18 mouse cellular contexts compared by ENCODE assay signal in the genomic region with DNA sequence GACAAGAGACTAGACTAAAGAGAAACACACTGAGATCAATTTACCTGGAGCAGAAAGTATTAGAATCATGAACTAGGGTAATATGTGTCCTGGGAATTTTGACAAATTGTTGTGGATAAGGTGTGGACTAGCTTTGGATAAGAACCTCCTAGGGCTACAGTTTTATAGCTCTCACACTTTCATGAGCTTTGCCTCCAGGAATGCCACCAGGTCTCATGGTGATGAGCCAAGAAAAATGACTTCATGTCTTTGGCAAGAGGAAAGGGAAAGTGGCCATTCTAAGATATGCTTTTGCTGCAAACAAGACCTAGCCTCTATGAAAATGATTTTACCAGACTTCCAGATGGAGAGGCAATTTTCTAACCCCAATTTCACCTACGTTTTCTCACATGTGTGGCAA.
DNase-seq lines count a peak whose midpoint lies in the region; ATAC-seq and TF ChIP-seq lines count a peak whose summit lies in the region.
"Had no signal": no experiment of that assay in that cellular context is flagged by ENCODE, and none has a peak within 500 bp of the region (broad histone marks: within the 10 kb centered on the region; RNA-seq: fewer than 3 reads in every experiment).

No protein-coding gene starts in this region.

- 0 out of 2 replicates have a peak, but pooled peaks cover 2% of the 10 kb centered on the region for H3K9me3 ChIP-seq in lung, embryonic 14.5 days (ENCODE audit: low read depth, low read length)
- H3K9me3 ChIP-seq in forebrain, embryonic 16.5 days (ENCODE audit: control insufficient read depth, low read length): no peaks in the 10 kb centered on the region
- H3K9me3 ChIP-seq: embryonic facial prominence, embryonic 13.5 days; forebrain, embryonic 13.5 days; G1E; megakaryocyte, embryonic 14.5 days; neural tube, embryonic 12.5 days had no signal

- no peak overlapping the region for H3K27ac ChIP-seq in lung, embryonic 14.5 days (ENCODE audit: low read depth)
- no peak overlapping the region for H3K27ac ChIP-seq in forebrain, embryonic 16.5 days (ENCODE audit: low read length)
- H3K27ac ChIP-seq: embryonic facial prominence, embryonic 13.5 days; forebrain, embryonic 13.5 days; neural tube, embryonic 12.5 days had no signal

- peak; percentile 63 for DNase-seq in gastrocnemius, adult 18-20 months (ENCODE audit: low spot score)
- DNase-seq in gastrocnemius, postnatal 36 days: no peak
- DNase-seq in lung, embryonic 14.5 days: peak; percentile 44
- no peak for DNase-seq in lung, postnatal 4 days
- DNase-seq in Patski (ENCODE audit: low read depth, low spot score) (peak; percentile 37), liver (no peak)
- peak; percentile 48 for DNase-seq in heart, postnatal 4 days
- DNase-seq: cerebellum, adult 11 months; gastrocnemius, postnatal 14 days; layer of hippocampus, postnatal 36 days; left cerebral cortex, postnatal 4 days had no signal

- H3K27me3 ChIP-seq in lung, embryonic 14.5 days (ENCODE audit: insufficient read depth, low read length): no peaks in the 10 kb centered on the region
- H3K27me3 ChIP-seq in Patski: no peaks in the 10 kb centered on the region
- H3K27me3 ChIP-seq in forebrain, embryonic 16.5 days (replicated peaks; ENCODE audit: control insufficient read depth, insufficient read depth, low read length): no peaks in the 10 kb centered on the region
- H3K27me3 ChIP-seq: embryonic facial prominence, embryonic 13.5 days; forebrain, embryonic 13.5 days; megakaryocyte, embryonic 14.5 days; neural tube, embryonic 12.5 days had no signal

- 36% methylated on average over 1 of the region's 1 CpGs for WGBS in lung, embryonic 14.5 days
- 79% methylated on average over 1 of the region's 1 CpGs for WGBS in forebrain, embryonic 16.5 days

- H3K36me3 ChIP-seq in lung, embryonic 14.5 days (ENCODE audit: insufficient read depth): no peaks in the 10 kb centered on the region
- no peaks in the 10 kb centered on the region for H3K36me3 ChIP-seq in forebrain, embryonic 16.5 days (ENCODE audit: control insufficient read depth, insufficient read depth)
- H3K36me3 ChIP-seq: embryonic facial prominence, embryonic 13.5 days; G1E; neural tube, embryonic 12.5 days had no signal

- intact Hi-C loops in gastrocnemius, postnatal 36 days (cut with DNase I): no loop called here

- H3K4me3 ChIP-seq in lung, embryonic 14.5 days (ENCODE audit: low read depth, low read length): no peak overlapping the region
- no peak overlapping the region for H3K4me3 ChIP-seq in forebrain, embryonic 16.5 days (replicated peaks; ENCODE audit: low read length)
- H3K4me3 ChIP-seq: embryonic facial prominence, embryonic 13.5 days; forebrain, embryonic 13.5 days; megakaryocyte, embryonic 14.5 days; neural tube, embryonic 12.5 days had no signal

- CTCF ChIA-PET in Patski (lab: Charles Lee): interaction anchor here (1.2 kb wide), 1 partner anchor 12 kb away, joined by 3 read pairs; no protein-coding TSS in a partner anchor

- no peaks in the 10 kb centered on the region for H3K4me1 ChIP-seq in lung, embryonic 14.5 days (ENCODE audit: insufficient read depth)
- H3K4me1 ChIP-seq in forebrain, embryonic 16.5 days (replicated peaks; ENCODE audit: control insufficient read depth, insufficient read depth, low read length): no peaks in the 10 kb centered on the region
- H3K4me1 ChIP-seq: embryonic facial prominence, embryonic 13.5 days; forebrain, embryonic 13.5 days; megakaryocyte, embryonic 14.5 days; neural tube, embryonic 12.5 days had no signal

- H3K4me2 ChIP-seq in lung, embryonic 14.5 days: no peak overlapping the region
- H3K4me2 ChIP-seq in forebrain, embryonic 16.5 days (ENCODE audit: low read length): no peak overlapping the region
- H3K4me2 ChIP-seq: embryonic facial prominence, embryonic 13.5 days; forebrain, embryonic 13.5 days; neural tube, embryonic 12.5 days had no signal

- H3K9ac ChIP-seq in lung, embryonic 14.5 days: no peak overlapping the region
- H3K9ac ChIP-seq in forebrain, embryonic 16.5 days (replicated peaks; ENCODE audit: low read depth, low read length): no peak overlapping the region
- H3K9ac ChIP-seq: embryonic facial prominence, embryonic 13.5 days; forebrain, embryonic 13.5 days; neural tube, embryonic 12.5 days had no signal

- no peak for ATAC-seq in lung, embryonic 14.5 days (ENCODE audit: insufficient read depth)
- ATAC-seq in Patski: peak; percentile 54
- no peak for ATAC-seq in forebrain, embryonic 16.5 days
- ATAC-seq: forebrain, embryonic 13.5 days; inflammation-experienced regulatory T-cells, adult 6 months had no signal

- in situ Hi-C loops in Patski (cut with MboI; ENCODE audit: low pct_unique_long_range_greater_than_20kb): no loop called here

- POLR2A ChIA-PET in Patski (lab: Charles Lee): no interaction called here

- no peak for TF ChIP-seq CTCF in lung, embryonic 14.5 days (IDR thresholded peaks at IDR 0.05; ENCODE audit: low read depth)
- TF ChIP-seq CTCF in Patski (IDR thresholded peaks at IDR 0.05): no peak

Comparison
In these comparisons a context has a peak if more than half of its experiments do, and no peak if none do; other contexts are left out.
1. DNase-seq: peak in gastrocnemius, adult 18-20 months (single experiment), lung, embryonic 14.5 days (single experiment), Patski (single experiment) and heart, postnatal 4 days (single experiment); none in gastrocnemius, postnatal 36 days (0 of 2), lung, postnatal 4 days (0 of 2) and liver (single experiment).